Mouse (Mus musculus) heart, postnatal 4 days (tissue): Measurements from ENCODE around the gene Ywhah. TPM values are rescaled to one million over a fixed set of nuclear protein-coding genes. Genes with fewer than 3 reads are reported as not detected.
A peak's percentile ranks its signal among the peaks of the same experiment; 100 is the strongest.

Experiments
- DNase-seq: peaks from one replicate; pipeline ENCODE4 v3.0.0; 2021
- total RNA-seq, 2 experiments: library from RNA; stranded (reverse); gene quantifications; 2 replicates each; pipeline ENCODE4 v1.2.3; 2021

Gene Ywhah
- total RNA-seq = 100 to 1,000 TPM; 216 to 229 TPM

GRCm38 (mm10) chr5:33018561-33019425 is at the start of gene Ywhah:
Gene Ywhah, plus strand, starts transcription at chr5:33018816.
- DNase-seq = peak; percentile 98

- DNase-seq = no peak
Observed at GRCm38 (mm10) chr5:32976541-32976940, 42.1 kb upstream of the Ywhah start.

- no peak for DNase-seq
Observed at GRCm38 (mm10) chr5:32977179-32977578, 41.4 kb upstream of the Ywhah start.

- no peak for DNase-seq
Observed at GRCm38 (mm10) chr5:32985379-32985778, 33.2 kb upstream of the Ywhah start.

GRCm38 (mm10) chr5:32987873-32988272 is 30.7 kb upstream of the Ywhah start:
- DNase-seq = no peak

- DNase-seq = no peak
Observed at GRCm38 (mm10) chr5:32989959-32990640, 28.5 kb upstream of the Ywhah start.

GRCm38 (mm10) chr5:32991152-32991551 is 27.5 kb upstream of the Ywhah start:
- peak; percentile 70 for DNase-seq

- no peak for DNase-seq
Observed at GRCm38 (mm10) chr5:32994471-32994870, 24.1 kb upstream of the Ywhah start.

GRCm38 (mm10) chr5:32995756-32996155 is 22.9 kb upstream of the Ywhah start:
- no peak for DNase-seq

- no peak for DNase-seq
Observed at GRCm38 (mm10) chr5:32996560-32996959, 22.1 kb upstream of the Ywhah start.

- DNase-seq = no peak
Observed at GRCm38 (mm10) chr5:32997686-32998085, 20.9 kb upstream of the Ywhah start.

- no peak for DNase-seq
Observed at GRCm38 (mm10) chr5:32998783-32999182, 19.8 kb upstream of the Ywhah start.

- no peak for DNase-seq
Observed at GRCm38 (mm10) chr5:33001111-33001510, 17.5 kb upstream of the Ywhah start.

- no peak for DNase-seq
Observed at GRCm38 (mm10) chr5:33002781-33003180, 15.8 kb upstream of the Ywhah start.

- no peak for DNase-seq
Observed at GRCm38 (mm10) chr5:33003500-33003899, 15.1 kb upstream of the Ywhah start.

- no peak for DNase-seq
Observed at GRCm38 (mm10) chr5:33004110-33004509, 14.5 kb upstream of the Ywhah start.

GRCm38 (mm10) chr5:33005442-33006145 is 13.0 kb upstream of the Ywhah start:
- DNase-seq = no peak

GRCm38 (mm10) chr5:33006670-33007069 is 11.9 kb upstream of the Ywhah start:
- DNase-seq = no peak

GRCm38 (mm10) chr5:33007371-33007770 is 11.2 kb upstream of the Ywhah start:
- DNase-seq = no peak

- no peak for DNase-seq
Observed at GRCm38 (mm10) chr5:33009301-33009700, 9.3 kb upstream of the Ywhah start.

GRCm38 (mm10) chr5:33009818-33010812 is 8.5 kb upstream of the Ywhah start:
- DNase-seq = peak; percentile 29
